Mouse (Mus musculus): ENCODE measurements around the gene H2-Q2.

- TF ChIP-seq FLI1 (IDR thresholded peaks at IDR 0.05; ENCODE audit: low read length) (no peak), GATA1 (IDR thresholded peaks at IDR 0.05; ENCODE audit: borderline replicate concordance, low read length) (no peak)
These were observed 37.8 kb downstream of the H2-Q2 start for GRCm38 (mm10) chr17:35379729-35380451.

All from megakaryocyte, embryonic 14.5 days (primary cell).